Mouse (Mus musculus) layer of hippocampus, adult 6 months (tissue): ENCODE measurements around the gene Slc9a3r2. TPM values are rescaled to one million over a fixed set of nuclear protein-coding genes. Genes with fewer than 3 reads are reported as not detected.
A peak's percentile ranks its signal among the peaks of the same experiment; 100 is the strongest.

Experiments used
- long read RNA-seq, 2 experiments: library from polyadenylated mRNA; unstranded; transcript quantifications; one replicate each; pipeline ENCODE4 v2.0.0; 2019 to 2020
- microRNA-seq: library from miRNA; unstranded; fragments of <30 nt; microRNA quantifications from one replicate; pipeline ENCODE4 v1.2.0, GENCODE M21; 2020
- polyA plus RNA-seq: library from polyadenylated mRNA; unstranded; fragments of <200 nt; fragmentation: Nextera tagmentation; gene quantifications from 2 replicates; pipeline ENCODE4 v1.2.3, GENCODE M21; 2021

Slc9a3r2 gene
- polyA plus RNA-seq: 41.7 and 49.7 TPM in 2 replicates
- long read RNA-seq, experiment 1, transcript Slc9a3r2-202 (6 exons, 1,717 nt): minor isoform, 6 of 103 reads
- long read RNA-seq, experiment 1, transcript Slc9a3r2-205 (6 exons, 2,035 nt): minor isoform, 7 of 103 reads
- long read RNA-seq, experiment 1, transcript Slc9a3r2-201 (7 exons, 2,136 nt): major isoform, 78 of 103 reads
- long read RNA-seq, experiment 1, partial matches to known transcripts: 2 of 103 reads
- long read RNA-seq, experiment 1, other reads (novel, unspliced or antisense): 7 of 103 reads
- long read RNA-seq, experiment 2, transcript Slc9a3r2-205 (6 exons, 2,035 nt): minor isoform, 17 of 300 reads
- long read RNA-seq, experiment 2, transcript Slc9a3r2-202 (6 exons, 1,717 nt): minor isoform, 11 of 300 reads
- long read RNA-seq, experiment 2, transcript Slc9a3r2-203 (6 exons, 1,840 nt): minor isoform, 7 of 300 reads
- long read RNA-seq, experiment 2, transcript Slc9a3r2-201 (7 exons, 2,136 nt): major isoform, 253 of 300 reads
- long read RNA-seq, experiment 2, partial matches to known transcripts: 3 of 300 reads
- long read RNA-seq, experiment 2, other reads (novel, unspliced or antisense): 9 of 300 reads

DNA sequence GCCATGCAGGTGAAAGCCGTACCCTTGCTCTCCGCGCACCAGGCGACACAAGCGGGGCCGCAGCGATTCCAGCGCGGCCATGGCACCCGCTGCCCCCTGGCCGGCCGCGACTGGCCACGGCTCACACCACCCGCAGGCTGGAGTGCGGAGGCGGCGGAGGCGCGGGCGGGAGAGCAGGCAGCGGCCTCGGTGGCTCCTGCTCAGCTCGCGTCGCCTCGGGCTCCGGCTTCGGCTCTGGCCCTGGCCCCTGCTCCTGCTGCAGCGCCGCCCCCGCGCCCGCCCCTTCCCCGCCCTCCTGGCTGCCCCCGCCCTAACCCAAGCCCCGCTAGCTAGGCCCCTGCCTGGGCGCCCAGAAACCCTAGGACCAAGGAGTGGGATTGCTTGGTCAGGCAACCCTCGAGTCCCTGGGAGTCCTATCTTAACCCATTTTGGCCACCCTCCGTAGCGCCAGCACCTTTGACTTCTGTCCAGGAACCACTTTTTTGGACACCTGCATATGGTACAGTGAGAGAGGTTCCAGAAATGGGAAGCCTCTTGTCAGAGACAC, at the start of gene Slc9a3r2:
Slc9a3r2 (minus strand) TSS at position 258 of the 547 bp plus-strand sequence.

DNA sequence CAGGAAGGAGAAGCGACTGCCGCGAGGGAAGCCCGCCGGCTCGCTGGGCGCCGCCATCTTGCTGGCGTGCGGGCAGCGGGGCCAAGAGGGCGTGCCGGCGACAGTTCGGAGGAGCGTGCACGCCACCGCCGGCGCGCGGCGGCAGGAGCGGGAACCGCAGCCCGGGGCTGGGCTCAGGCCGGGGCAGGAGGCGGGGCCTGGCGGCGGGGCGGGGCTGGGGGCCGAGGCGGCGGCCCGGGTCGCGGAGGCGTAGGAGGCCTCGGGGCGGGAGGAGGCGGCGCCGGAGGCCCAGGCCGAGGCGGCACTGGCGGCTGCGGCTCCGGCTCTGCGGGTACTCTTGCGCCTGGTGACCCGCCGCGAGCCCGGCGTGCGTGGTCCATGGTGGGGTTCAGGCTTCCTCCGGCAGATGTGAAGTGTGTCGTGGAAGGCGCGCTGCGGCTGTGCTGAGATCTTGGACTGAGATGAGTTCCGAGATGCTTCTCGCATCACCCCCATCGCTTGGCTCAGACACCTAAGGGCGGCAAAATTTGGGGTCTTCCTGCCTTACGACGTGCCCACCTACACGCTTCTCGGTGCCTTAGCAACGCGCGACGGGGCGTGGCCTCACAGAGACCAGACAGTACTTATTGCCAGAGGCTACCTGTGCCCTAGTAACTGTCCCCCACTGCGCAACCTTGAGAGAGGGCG, 46.0 kb upstream of the Slc9a3r2 start, which contains the start of the genes Gfer and Noxo1:
Gfer (minus strand) TSS at position 146 of the 687 bp plus-strand sequence.
Noxo1 (plus strand) TSS at position 224 of the 687 bp plus-strand sequence.

DNA sequence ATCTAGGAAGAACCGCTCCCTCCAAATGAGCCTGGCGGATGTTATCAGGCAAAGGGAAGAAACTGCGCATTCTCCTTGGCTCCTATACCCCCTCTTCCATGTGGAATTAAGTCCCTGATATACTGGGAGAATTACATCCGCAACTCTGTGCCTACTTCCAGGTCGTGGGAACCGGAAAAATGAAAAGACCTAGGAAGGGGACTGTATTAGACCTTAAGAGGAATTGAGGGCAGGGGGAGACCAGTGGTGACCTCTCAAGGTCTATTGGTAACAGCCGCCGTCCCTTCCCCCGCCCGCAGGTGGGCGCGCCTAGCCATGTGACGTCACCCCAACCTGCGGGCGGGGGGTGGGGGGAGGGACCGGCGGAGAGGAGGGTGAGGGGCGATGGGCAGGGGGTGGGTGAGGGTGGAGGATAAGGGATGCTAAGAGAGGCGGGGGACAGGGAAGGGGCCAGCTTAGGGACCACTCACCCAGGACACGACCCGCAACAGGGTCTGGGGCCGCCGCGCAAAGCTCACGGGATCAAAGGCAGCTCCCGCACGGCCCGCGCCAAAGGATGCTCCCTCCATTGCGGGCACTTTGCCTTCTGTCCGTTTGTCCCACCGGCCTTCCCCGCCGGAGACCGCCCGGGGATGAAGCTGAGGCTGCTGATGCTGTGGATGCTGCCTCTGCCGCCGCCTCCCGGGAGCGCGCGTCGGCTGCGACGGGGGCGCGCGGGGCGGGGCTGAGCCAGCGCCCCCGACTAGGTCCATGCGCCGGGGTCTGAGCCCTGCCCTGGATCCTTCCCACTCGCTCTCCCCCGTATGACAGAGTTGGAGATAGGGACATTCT, 39.3 kb upstream of the Slc9a3r2 start, which contains the start of gene Syngr3:
Syngr3 (minus strand) TSS at position 705 of the 831 bp plus-strand sequence.

DNA sequence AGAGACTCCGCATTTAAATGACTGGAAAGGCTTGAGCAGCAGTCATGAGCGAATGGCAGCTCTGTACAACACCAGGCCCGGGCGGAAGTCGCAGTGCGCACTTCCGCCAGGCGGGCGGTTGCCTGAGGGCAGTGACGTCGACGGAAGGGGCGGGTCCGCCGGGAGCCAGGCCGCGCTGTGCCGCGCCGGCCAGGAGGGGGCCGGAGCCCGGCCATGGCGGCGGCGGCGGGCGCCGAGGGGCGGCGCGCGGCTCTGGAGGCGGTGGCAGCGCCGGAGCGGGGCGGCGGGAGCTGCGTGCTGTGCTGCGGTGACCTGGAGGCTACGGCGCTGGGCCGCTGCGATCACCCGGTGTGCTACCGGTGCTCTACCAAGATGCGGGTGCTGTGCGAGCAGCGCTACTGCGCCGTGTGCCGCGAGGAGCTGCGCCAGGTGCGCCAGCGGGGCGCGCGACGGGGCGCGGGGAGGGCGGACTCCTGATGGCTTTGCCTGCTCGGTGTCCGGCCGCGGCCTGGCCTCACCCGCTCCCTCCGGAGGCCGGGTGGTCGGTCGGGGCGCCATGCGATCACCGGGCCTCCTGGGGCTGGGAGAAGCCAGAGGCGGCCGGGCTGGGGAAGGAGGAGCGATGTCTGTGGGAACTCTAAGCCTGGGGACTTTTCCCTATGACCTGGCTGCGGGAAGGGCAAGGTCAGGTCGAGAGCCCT, 19.6 kb upstream of the Slc9a3r2 start, which contains the start of gene Zfp598:
Zfp598 (plus strand) TSS at position 143 of the 701 bp plus-strand sequence.

DNA sequence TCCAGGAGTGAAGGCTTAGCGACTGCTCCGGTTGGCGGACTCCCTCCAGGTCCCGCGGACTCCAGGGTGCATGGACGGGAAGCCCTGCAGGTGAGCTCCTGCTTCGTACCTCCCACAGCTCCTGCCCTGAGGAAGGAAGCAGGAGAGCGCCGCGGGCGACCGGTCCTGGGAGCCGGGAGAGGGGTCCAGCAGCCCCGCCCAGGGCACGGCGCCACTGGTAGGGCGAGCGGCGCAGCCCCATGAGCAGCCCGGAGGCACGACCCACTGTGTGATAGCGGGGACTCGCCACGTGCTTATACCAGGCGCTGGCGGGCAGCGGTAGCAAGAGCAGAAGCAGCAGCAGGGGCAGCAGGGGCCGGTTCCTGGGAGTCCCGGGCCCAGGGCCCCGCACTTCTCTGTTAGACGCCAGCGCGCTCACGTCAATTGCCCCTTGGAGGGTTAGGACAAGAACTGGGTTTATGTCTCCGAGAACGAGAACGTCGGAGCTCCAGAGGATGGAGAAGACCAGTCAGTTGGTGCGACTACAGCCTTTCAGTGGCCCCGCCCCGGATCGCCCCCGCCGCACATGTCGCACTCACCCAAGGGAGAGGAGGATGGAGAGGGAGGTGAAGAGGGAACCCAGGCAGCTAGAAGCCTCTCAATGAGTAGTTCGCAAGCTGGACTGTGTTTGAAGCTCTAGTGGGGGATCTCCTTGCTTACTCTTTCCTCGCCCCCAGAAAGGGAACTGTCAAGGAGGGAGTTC, 8.1 kb upstream of the Slc9a3r2 start, which contains the start of gene Npw:
Npw (minus strand) TSS at position 441 of the 742 bp plus-strand sequence.

DNA sequence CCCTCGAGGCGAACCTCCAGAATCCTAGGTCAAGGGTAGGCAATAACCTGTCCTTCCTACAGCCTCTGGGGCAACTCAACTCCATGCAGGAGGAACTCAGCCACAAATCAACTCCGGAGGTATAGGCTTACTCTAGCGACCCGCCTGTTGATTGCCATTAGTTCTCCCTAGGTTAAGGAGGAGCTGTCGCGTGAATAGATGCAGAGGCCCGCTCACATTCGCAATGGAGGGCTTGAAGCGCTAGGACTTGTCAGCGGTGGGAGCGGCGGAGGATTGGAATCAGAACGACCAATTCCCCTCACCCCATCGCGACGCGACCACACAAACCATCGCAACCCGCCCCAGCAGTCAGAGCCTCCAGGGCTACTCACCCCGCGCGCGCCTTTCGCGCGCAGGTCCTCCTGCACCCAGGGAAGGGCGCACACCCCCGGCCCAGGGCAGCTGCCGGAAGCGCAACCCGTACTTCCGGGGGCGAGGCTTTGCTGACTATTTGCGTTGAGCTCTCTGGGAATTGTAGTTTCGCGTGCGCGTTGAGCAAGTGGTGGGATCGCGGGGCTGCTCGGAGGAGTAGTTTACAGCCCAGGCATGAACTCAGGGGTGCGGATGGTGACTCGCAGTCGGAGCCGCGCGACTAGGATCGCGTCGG, 17.8 kb downstream of the Slc9a3r2 start, which contains the start of the genes Tsc2 and Nthl1:
Tsc2 (minus strand) TSS at position 464 of the 646 bp plus-strand sequence.
Nthl1 (plus strand) TSS at position 514 of the 646 bp plus-strand sequence.

Small RNAs within 50 kb of the gene (microRNA-seq; reads per million reads assigned to microRNA genes)
- gene Gm24589: 10.7 reads per million, percentile 33 among the genes with 10 or more reads in this experiment

Other genes starting within 250 kb of the Slc9a3r2 start
- 101 and 105 TPM in 2 replicates for gene Rnps1, start 235.8 kb downstream of the Slc9a3r2 start, polyA plus RNA-seq
- 89.4 and 98.3 TPM in 2 replicates for gene Eci1, start 223.7 kb downstream of the Slc9a3r2 start, polyA plus RNA-seq
- gene Dnase1l2, start 207.2 kb downstream of the Slc9a3r2 start, polyA plus RNA-seq: 0.18 and 0.29 TPM in 2 replicates
- gene E4f1, start 180.0 kb downstream of the Slc9a3r2 start, polyA plus RNA-seq: 12.4 and 12.9 TPM in 2 replicates
- 93.6 and 97.8 TPM in 2 replicates for gene Pgp, start 179.9 kb downstream of the Slc9a3r2 start, polyA plus RNA-seq
- 1.6 and 1.7 TPM in 2 replicates for gene Bricd5, start 176.4 kb downstream of the Slc9a3r2 start, polyA plus RNA-seq
- gene Mlst8, start 171.2 kb downstream of the Slc9a3r2 start, polyA plus RNA-seq: 15.9 and 16.3 TPM in 2 replicates
- 10.2 and 11.0 TPM in 2 replicates for gene Caskin1, start 161.7 kb downstream of the Slc9a3r2 start, polyA plus RNA-seq
- 17.9 and 20.8 TPM in 2 replicates for gene Traf7, start 122.4 kb downstream of the Slc9a3r2 start, polyA plus RNA-seq
- 52.7 and 57.7 TPM in 2 replicates for gene Rab26, start 116.1 kb downstream of the Slc9a3r2 start, polyA plus RNA-seq
- gene Pkd1, start 100.5 kb downstream of the Slc9a3r2 start, polyA plus RNA-seq: 8.1 and 9.0 TPM in 2 replicates
- 85.0 and 101 TPM in 2 replicates for gene Tsc2, start 17.7 kb downstream of the Slc9a3r2 start, polyA plus RNA-seq
- 6.2 and 6.5 TPM in 2 replicates for gene Nthl1, start 17.6 kb downstream of the Slc9a3r2 start, polyA plus RNA-seq
- gene Npw, start 8.1 kb upstream of the Slc9a3r2 start, polyA plus RNA-seq: 1.2 TPM in 2 replicates
- 0.99 and 1.2 TPM in 2 replicates for gene Zfp598, start 19.4 kb upstream of the Slc9a3r2 start, polyA plus RNA-seq
- 304 and 365 TPM in 2 replicates for gene Syngr3, start 39.6 kb upstream of the Slc9a3r2 start, polyA plus RNA-seq
- gene Gfer, start 45.8 kb upstream of the Slc9a3r2 start, polyA plus RNA-seq: 30.7 and 34.3 TPM in 2 replicates
- gene Noxo1, start 45.9 kb upstream of the Slc9a3r2 start, polyA plus RNA-seq: 0.87 and 0.93 TPM in 2 replicates
- gene Tbl3, start 57.3 kb upstream of the Slc9a3r2 start, polyA plus RNA-seq: 23.2 and 24.5 TPM in 2 replicates
- gene Rnf151, start 67.7 kb upstream of the Slc9a3r2 start, polyA plus RNA-seq: not detected in 2 replicates
- 1,412 and 1,765 TPM in 2 replicates for gene Rps2, start 67.8 kb upstream of the Slc9a3r2 start, polyA plus RNA-seq
- 1,096 and 1,134 TPM in 2 replicates for gene Ndufb10, start 74.2 kb upstream of the Slc9a3r2 start, polyA plus RNA-seq
- gene Rpl3l, start 77.5 kb upstream of the Slc9a3r2 start, polyA plus RNA-seq: 0.50 TPM in 1 of 2 replicates, not detected in the other
- gene Msrb1, start 86.3 kb upstream of the Slc9a3r2 start, polyA plus RNA-seq: 9.1 and 9.3 TPM in 2 replicates
- gene Hs3st6, start 102.7 kb upstream of the Slc9a3r2 start, polyA plus RNA-seq: 0.54 and 0.67 TPM in 2 replicates
- not detected in 2 replicates for gene Meiob, start 154.0 kb upstream of the Slc9a3r2 start, polyA plus RNA-seq
- 305 and 325 TPM in 2 replicates for gene Hagh, start 189.8 kb upstream of the Slc9a3r2 start, polyA plus RNA-seq
- 25.1 and 25.5 TPM in 2 replicates for gene Fahd1, start 200.0 kb upstream of the Slc9a3r2 start, polyA plus RNA-seq
- 0.20 TPM in 1 of 2 replicates, not detected in the other for gene Igfals, start 215.7 kb upstream of the Slc9a3r2 start, polyA plus RNA-seq
- 54.0 and 61.7 TPM in 2 replicates for gene Nubp2, start 236.0 kb upstream of the Slc9a3r2 start, polyA plus RNA-seq
- 82.3 and 84.0 TPM in 2 replicates for gene Spsb3, start 236.3 kb upstream of the Slc9a3r2 start, polyA plus RNA-seq
- gene Eme2, start 244.8 kb upstream of the Slc9a3r2 start, polyA plus RNA-seq: 15.7 and 16.4 TPM in 2 replicates
- gene Mrps34, start 244.8 kb upstream of the Slc9a3r2 start, polyA plus RNA-seq: 173 and 187 TPM in 2 replicates
- gene Nme3, start 246.2 kb upstream of the Slc9a3r2 start, polyA plus RNA-seq: 121 and 122 TPM in 2 replicates